ENCODE assay signal across 8 mouse cellular contexts in the genomic region with DNA sequence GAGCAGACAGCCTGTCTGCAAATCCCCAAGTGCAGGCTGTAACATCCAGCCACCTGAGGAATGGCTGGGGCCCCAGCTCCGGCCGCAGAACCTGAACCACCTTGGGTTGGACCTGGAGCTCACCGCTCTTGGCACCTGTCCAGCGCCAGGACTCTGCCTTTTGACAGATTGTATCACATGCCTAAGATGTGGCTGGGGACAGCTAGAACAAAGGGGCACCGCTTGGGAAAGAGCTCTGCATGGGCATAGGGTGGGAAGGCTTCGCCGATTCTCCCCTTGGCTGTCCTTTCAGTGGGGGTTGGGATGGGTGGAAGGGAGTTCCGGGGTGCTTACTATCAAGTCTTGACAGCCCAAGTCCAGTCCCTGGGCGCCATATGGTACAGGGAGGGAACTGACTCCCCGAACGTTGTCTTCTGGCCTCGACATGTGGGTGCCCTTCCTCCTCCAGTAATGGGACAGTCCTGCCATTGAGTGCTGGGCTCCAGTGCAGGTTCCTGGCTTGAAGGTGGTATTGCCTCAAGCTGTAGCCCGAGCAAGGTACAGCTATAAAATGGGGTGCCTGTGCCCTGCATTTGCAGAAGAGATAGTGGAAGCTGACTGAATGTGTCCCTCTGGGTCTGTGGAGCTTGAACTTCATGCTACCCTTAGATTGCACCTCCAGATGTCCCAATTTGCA. TPM values are rescaled to one million over a fixed set of nuclear protein-coding genes. Genes with fewer than 3 reads are reported as not detected.
DNase-seq lines count a peak whose midpoint lies in the region; ATAC-seq and TF ChIP-seq lines count a peak whose summit lies in the region.

No protein-coding gene starts in this region.

- TF ChIP-seq CTCF in E14TG2a.4 (conservative IDR thresholded peaks at IDR 0.05; ENCODE audit: low read length): no peak
- TF ChIP-seq CTCF in heart, postnatal 0 days (IDR thresholded peaks at IDR 0.05; ENCODE audit: low read depth): no peak

- peak overlapping the region; percentile 32 for H3K4me3 ChIP-seq in E14TG2a.4 (replicated peaks; ENCODE audit: low read length)
- H3K4me3 ChIP-seq in heart, postnatal 0 days (ENCODE audit: low read depth, low read length): no peak overlapping the region
- H3K4me3 ChIP-seq in limb, embryonic 14.5 days (replicated peaks; ENCODE audit: low read length): no peak overlapping the region

- no peak overlapping the region for H3K4me2 ChIP-seq in heart, postnatal 0 days (ENCODE audit: low read depth, low read length)
- no peak overlapping the region for H3K4me2 ChIP-seq in limb, embryonic 14.5 days (replicated peaks; ENCODE audit: low read depth, low read length, severe bottlenecking)

- no peak for TF ChIP-seq POLR2A in limb, embryonic 14.5 days (IDR thresholded peaks at IDR 0.05; ENCODE audit: borderline replicate concordance, extremely low read depth, insufficient read depth, insufficient read length)

- no peaks in the 10 kb centered on the region for H3K36me3 ChIP-seq in E14TG2a.4 (ENCODE audit: insufficient read depth, low read length)
- no peaks in the 10 kb centered on the region for H3K36me3 ChIP-seq in heart, postnatal 0 days (replicated peaks; ENCODE audit: control insufficient read depth, insufficient read depth, low read length)
- H3K36me3 ChIP-seq in limb, embryonic 14.5 days (ENCODE audit: control insufficient read depth, insufficient read depth, low read length): 0 out of 2 replicates have a peak, but pooled peaks cover 4% of the 10 kb centered on the region

- H3K9ac ChIP-seq in heart, postnatal 0 days (replicated peaks; ENCODE audit: low read depth, low read length): 0 out of 2 replicates have a peak overlapping the region, but pooled peaks have one; percentile 2
- H3K9ac ChIP-seq in limb, embryonic 14.5 days (ENCODE audit: low read depth, low read length, severe bottlenecking): 0 out of 2 replicates have a peak overlapping the region, but pooled peaks have one; percentile 3

- WGBS in heart, postnatal 0 days: 53% methylated on average over 13 of the region's 13 CpGs
- 62% methylated on average over 13 of the region's 13 CpGs for WGBS in limb, embryonic 14.5 days

- H3K4me1 ChIP-seq in E14TG2a.4 (replicated peaks; ENCODE audit: low read depth, low read length): peaks cover 86% of the 10 kb centered on the region
- H3K4me1 ChIP-seq in heart, postnatal 0 days (ENCODE audit: control insufficient read depth, insufficient read depth): peaks cover 39% of the 10 kb centered on the region
- peaks cover 50% of the 10 kb centered on the region for H3K4me1 ChIP-seq in limb, embryonic 14.5 days (ENCODE audit: control insufficient read depth, insufficient read depth, low read length)

- H3K9me3 ChIP-seq in E14TG2a.4 (ENCODE audit: low read length): no peaks in the 10 kb centered on the region
- H3K9me3 ChIP-seq in heart, postnatal 0 days (replicated peaks; ENCODE audit: control insufficient read depth, low read length): no peaks in the 10 kb centered on the region
- H3K9me3 ChIP-seq in limb, embryonic 14.5 days (ENCODE audit: control insufficient read depth, low read length): no peaks in the 10 kb centered on the region

- ATAC-seq in frontal cortex, adult (ENCODE audit: low TSS enrichment): peak; percentile 32; the same call in 1 of the 2 replicates
- ATAC-seq in heart, postnatal 0 days (ENCODE audit: insufficient read depth, low read depth): no peak
- no peak for ATAC-seq in limb, embryonic 14.5 days (ENCODE audit: low FRiP score, low read depth)

- H3K27ac ChIP-seq in heart, postnatal 0 days (ENCODE audit: low read depth): no peak overlapping the region
- H3K27ac ChIP-seq in limb, embryonic 14.5 days (replicated peaks; ENCODE audit: low read depth, low read length): 0 out of 2 replicates have a peak overlapping the region, but pooled peaks have one; percentile 39

- H3K27me3 ChIP-seq in E14TG2a.4 (ENCODE audit: insufficient read depth, low read length): peaks cover 12% of the 10 kb centered on the region
- no peaks in the 10 kb centered on the region for H3K27me3 ChIP-seq in heart, postnatal 0 days (ENCODE audit: control insufficient read depth, insufficient read depth, low read length)
- H3K27me3 ChIP-seq in limb, embryonic 14.5 days (ENCODE audit: control insufficient read depth, insufficient read depth, low read length): no peaks in the 10 kb centered on the region

- TF ChIP-seq EP300 in heart, postnatal 0 days (IDR thresholded peaks at IDR 0.05; ENCODE audit: low read depth): no peak

- DNase-seq in frontal cortex, postnatal 14 days (ENCODE audit: low spot score in 2 of 2): no peak
- no peak for DNase-seq in heart, postnatal 0 days (ENCODE audit: low spot score)
- DNase-seq in limb, embryonic 14.5 days (ENCODE audit: low spot score): no peak
- DNase-seq in spleen, adult 18-20 months: no peak
- DNase-seq in right cerebral cortex, postnatal 25 days: no peak
- DNase-seq in thymus, postnatal 0 days (ENCODE audit: low spot score): no peak

RNA-seq across cellular contexts. Expression of gene Rplp0, which starts 21.1 kb away (rescaled TPM):
- total RNA-seq in heart, postnatal 0 days (2014; rRNA removed; ENCODE audit: low replicate concordance): 2,397 and 2,522 TPM in 2 replicates
- 877 and 933 TPM in 2 replicates for polyA plus RNA-seq in heart, postnatal 0 days (2015; fragmentation: Nextera tagmentation; extraction: Ambion mirVana)
- polyA plus RNA-seq in limb, embryonic 14.5 days (2012; rRNA removed): 3,411 and 4,152 TPM in 2 replicates
- 2,030 and 2,068 TPM in 2 replicates for polyA plus RNA-seq in limb, embryonic 14.5 days (2014; fragmentation: Nextera tagmentation; extraction: Ambion mirVana)
- 1,964 and 2,053 TPM in 2 replicates for polyA plus RNA-seq in thymus, postnatal 0 days (2015; fragmentation: Nextera tagmentation; extraction: Ambion mirVana)

RNA-seq across cellular contexts. Expression of gene Gcn1l1, which starts 26.9 kb away (rescaled TPM):
- 38.3 and 42.8 TPM in 2 replicates for total RNA-seq in heart, postnatal 0 days (2014; rRNA removed; ENCODE audit: low replicate concordance)
- 12.9 and 13.6 TPM in 2 replicates for polyA plus RNA-seq in heart, postnatal 0 days (2015; fragmentation: Nextera tagmentation; extraction: Ambion mirVana)
- polyA plus RNA-seq in limb, embryonic 14.5 days (2012; rRNA removed): 47.0 and 59.2 TPM in 2 replicates
- polyA plus RNA-seq in limb, embryonic 14.5 days (2014; fragmentation: Nextera tagmentation; extraction: Ambion mirVana): 42.8 and 49.7 TPM in 2 replicates
- polyA plus RNA-seq in thymus, postnatal 0 days (2015; fragmentation: Nextera tagmentation; extraction: Ambion mirVana): 19.9 and 21.5 TPM in 2 replicates

RNA-seq across cellular contexts. Expression of gene Pxn, which starts 31.7 kb away (rescaled TPM):
- 66.6 and 68.8 TPM in 2 replicates for total RNA-seq in heart, postnatal 0 days (2014; rRNA removed; ENCODE audit: low replicate concordance)
- 19.3 and 19.9 TPM in 2 replicates for polyA plus RNA-seq in heart, postnatal 0 days (2015; fragmentation: Nextera tagmentation; extraction: Ambion mirVana)
- 119 and 145 TPM in 2 replicates for polyA plus RNA-seq in limb, embryonic 14.5 days (2012; rRNA removed)
- polyA plus RNA-seq in limb, embryonic 14.5 days (2014; fragmentation: Nextera tagmentation; extraction: Ambion mirVana): 25.0 and 26.3 TPM in 2 replicates
- 40.2 and 44.8 TPM in 2 replicates for polyA plus RNA-seq in thymus, postnatal 0 days (2015; fragmentation: Nextera tagmentation; extraction: Ambion mirVana)

RNA-seq across cellular contexts. Expression of gene Sirt4, which starts 53.6 kb away (rescaled TPM):
- 13.8 and 29.0 TPM in 2 replicates for total RNA-seq in heart, postnatal 0 days (2014; rRNA removed; ENCODE audit: low replicate concordance)
- 14.5 and 15.4 TPM in 2 replicates for polyA plus RNA-seq in heart, postnatal 0 days (2015; fragmentation: Nextera tagmentation; extraction: Ambion mirVana)
- 69.2 and 82.4 TPM in 2 replicates for polyA plus RNA-seq in limb, embryonic 14.5 days (2012; rRNA removed)
- polyA plus RNA-seq in limb, embryonic 14.5 days (2014; fragmentation: Nextera tagmentation; extraction: Ambion mirVana): 20.4 and 24.1 TPM in 2 replicates
- 17.0 and 17.3 TPM in 2 replicates for polyA plus RNA-seq in thymus, postnatal 0 days (2015; fragmentation: Nextera tagmentation; extraction: Ambion mirVana)
